Mouse (Mus musculus) C2C12 (cell line): ENCODE data around the gene Mrm1.

Experiments
- CTCF ChIP-seq: IDR thresholded peaks from one replicate; pipeline ENCODE4 v1.5.1; 2011; ENCODE audit not compliant: control insufficient read depth, insufficient read depth, insufficient read length
- MAX ChIP-seq: IDR thresholded peaks from one replicate; pipeline ENCODE4 v1.6.1; 2011; ENCODE audit warnings: mild to moderate bottlenecking, control low read depth

DNA sequence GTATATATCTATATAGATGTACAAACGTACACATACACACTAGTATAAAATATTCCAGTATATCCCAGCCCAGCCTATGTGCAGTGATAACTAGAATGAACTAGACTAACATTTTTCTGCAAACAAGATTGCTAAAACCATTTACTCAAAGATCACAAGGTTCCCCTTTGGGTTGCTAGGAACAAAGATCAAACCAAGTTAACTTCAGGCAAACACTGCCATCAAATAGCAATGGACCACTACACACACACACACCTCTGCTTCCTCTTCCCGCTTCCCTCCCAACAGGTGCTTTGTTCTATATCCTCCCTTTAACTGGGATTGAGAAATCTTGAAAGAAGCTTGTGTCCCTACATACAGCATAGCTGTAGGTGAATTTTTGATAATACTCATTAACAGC is 48.3 kb upstream of the Mrm1 start:
- TF ChIP-seq CTCF, result no peak
- TF ChIP-seq MAX, result no peak
